Mouse (Mus musculus): ENCODE results near the gene Dctn2. TPM values are rescaled to one million over a fixed set of nuclear protein-coding genes. Genes with fewer than 3 reads are reported as not detected.
A peak's percentile ranks its signal among the peaks of the same experiment; 100 is the strongest.

Dctn2 gene
- polyA plus RNA-seq (2015; fragmentation: Nextera tagmentation; extraction: Ambion mirVana) = 355 and 358 TPM in 2 replicates

DNA sequence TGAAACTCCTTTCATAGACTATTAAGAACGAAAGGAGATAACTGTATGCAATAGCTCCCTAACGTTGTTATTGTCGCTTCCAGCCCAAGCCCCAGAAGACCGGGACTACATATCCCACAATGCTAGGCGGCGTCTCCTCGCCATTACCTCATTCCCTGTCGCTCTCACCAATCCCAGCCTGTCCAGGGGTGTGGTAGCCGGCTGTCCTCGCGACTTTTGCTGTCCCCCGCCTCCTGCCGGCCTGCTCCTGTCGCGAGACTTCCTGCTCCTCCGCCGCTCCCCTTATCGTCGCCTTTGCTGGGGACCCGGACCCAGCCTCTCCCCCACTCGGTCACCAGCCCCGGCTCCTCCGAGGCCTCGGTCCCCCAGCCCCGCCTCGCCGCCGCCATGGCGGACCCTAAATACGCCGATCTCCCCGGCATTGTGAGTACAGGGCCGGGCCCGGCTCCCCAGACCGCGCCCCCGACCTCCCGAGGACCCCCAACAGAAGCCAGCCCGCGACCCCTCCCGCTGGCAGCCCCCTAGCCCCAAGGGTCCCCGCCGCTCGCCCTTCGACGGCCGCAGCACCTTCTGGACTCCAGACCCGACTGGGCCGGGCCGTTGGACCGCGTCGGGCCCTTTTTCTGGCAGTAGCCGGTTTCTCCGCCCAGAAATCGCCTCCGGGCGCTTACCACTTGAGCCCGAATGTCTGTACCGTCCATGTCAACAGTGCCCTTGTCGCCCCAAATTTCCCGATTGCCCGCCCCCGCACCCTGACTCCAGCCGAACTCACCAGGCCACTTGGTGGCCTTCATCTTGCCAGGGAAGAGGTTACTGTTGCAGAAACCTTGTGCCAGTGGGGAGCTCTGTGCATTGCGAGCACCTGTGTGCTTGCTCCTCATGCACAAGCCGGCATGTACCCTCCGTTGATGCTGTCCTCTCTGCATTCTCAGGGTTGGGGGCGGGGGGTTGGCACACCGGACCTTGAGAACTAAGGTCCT lies at the start of gene Dctn2:
TSS of gene Dctn2 (plus strand) at position 257 of the 980 bp plus-strand sequence.
- peaks cover 16% of the 10 kb centered on the region for H3K36me3 ChIP-seq (ENCODE audit: control insufficient read depth, insufficient read depth, low read length)
- peaks cover 32% of the 10 kb centered on the region for H3K4me1 ChIP-seq (ENCODE audit: control insufficient read depth, insufficient read depth, low read depth, low read length)
- no peaks in the 10 kb centered on the region for H3K27me3 ChIP-seq (replicated peaks; ENCODE audit: control insufficient read depth, insufficient read depth, low read length)
- WGBS = 1% methylated on average over 70 of the region's 70 CpGs
- H3K4me2 ChIP-seq (ENCODE audit: low read length) = peak within 1 kb of the TSS; percentile 96
- no peaks in the 10 kb centered on the region for H3K9me3 ChIP-seq (ENCODE audit: control insufficient read depth, low read length)
- peak within 1 kb of the TSS; percentile 90 for H3K4me3 ChIP-seq (ENCODE audit: low read length)
- peak; percentile 95 for ATAC-seq
- H3K27ac ChIP-seq (ENCODE audit: low read depth, low read length) = peak within 1 kb of the TSS; percentile 89
- H3K9ac ChIP-seq (ENCODE audit: low read depth, low read length) = peak within 1 kb of the TSS; percentile 95

DNA sequence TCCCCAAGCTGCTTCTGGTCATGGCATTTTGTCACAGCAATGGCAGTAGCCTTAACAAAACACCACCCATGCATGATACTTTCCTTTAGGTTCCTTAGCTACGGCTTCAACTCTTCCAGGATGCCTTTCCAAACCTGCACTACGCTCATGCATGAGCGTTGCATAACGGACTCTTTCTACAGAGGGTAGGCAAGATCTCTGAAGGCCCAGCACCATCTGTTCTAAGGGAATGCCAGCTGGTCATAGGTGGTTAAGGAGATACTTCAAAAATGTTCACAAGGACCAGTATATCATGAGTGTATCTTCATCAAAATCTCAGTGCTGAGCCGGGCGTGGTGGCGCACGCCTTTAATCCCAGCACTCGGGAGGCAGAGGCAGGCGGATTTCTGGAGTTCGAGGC lies 49.7 kb upstream of the Dctn2 start:
- Histone ChIP-seq H3K27ac (ENCODE audit: low read depth, low read length) (no peak overlapping the region), H3K4me2 (ENCODE audit: low read length) (no peak overlapping the region), H3K27me3 (replicated peaks; ENCODE audit: control insufficient read depth, insufficient read depth, low read length) (no peaks in the 10 kb centered on the region), H3K4me3 (ENCODE audit: low read length) (no peak overlapping the region), H3K36me3 (ENCODE audit: control insufficient read depth, insufficient read depth, low read length) (no peaks in the 10 kb centered on the region), H3K4me1 (ENCODE audit: control insufficient read depth, insufficient read depth, low read depth, low read length) (no peaks in the 10 kb centered on the region), H3K9me3 (ENCODE audit: control insufficient read depth, low read length) (no peaks in the 10 kb centered on the region), H3K9ac (ENCODE audit: low read depth, low read length) (no peak overlapping the region)
- 95% methylated on average over 11 of the region's 11 CpGs for WGBS
- no peak for ATAC-seq

DNA sequence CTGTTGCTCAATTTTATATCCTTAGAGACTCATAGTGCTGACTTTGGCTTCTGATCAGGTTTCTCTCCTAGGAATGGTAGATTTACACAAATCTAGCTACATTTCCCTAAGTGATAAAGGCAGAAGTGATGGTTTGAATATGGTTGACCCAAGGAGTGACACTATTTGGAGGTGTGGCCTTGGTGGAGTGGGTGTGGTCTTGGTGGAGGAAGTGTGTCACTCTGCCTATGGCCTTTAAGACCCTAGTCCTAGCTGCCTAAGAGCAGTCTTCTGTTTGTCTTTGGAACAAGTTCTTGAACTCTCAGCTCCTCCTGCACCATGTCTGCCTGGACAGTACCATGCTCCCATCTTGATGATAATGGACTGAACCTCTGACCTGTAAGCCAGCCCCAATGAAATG lies 49.0 kb upstream of the Dctn2 start:
- Histone ChIP-seq H3K27me3 (replicated peaks; ENCODE audit: control insufficient read depth, insufficient read depth, low read length) (no peaks in the 10 kb centered on the region), H3K4me2 (ENCODE audit: low read length) (no peak overlapping the region), H3K4me1 (ENCODE audit: control insufficient read depth, insufficient read depth, low read depth, low read length) (no peaks in the 10 kb centered on the region), H3K36me3 (ENCODE audit: control insufficient read depth, insufficient read depth, low read length) (no peaks in the 10 kb centered on the region), H3K4me3 (ENCODE audit: low read length) (no peak overlapping the region), H3K27ac (ENCODE audit: low read depth, low read length) (no peak overlapping the region), H3K9me3 (ENCODE audit: control insufficient read depth, low read length) (no peaks in the 10 kb centered on the region), H3K9ac (ENCODE audit: low read depth, low read length) (no peak overlapping the region)
- no peak for ATAC-seq

DNA sequence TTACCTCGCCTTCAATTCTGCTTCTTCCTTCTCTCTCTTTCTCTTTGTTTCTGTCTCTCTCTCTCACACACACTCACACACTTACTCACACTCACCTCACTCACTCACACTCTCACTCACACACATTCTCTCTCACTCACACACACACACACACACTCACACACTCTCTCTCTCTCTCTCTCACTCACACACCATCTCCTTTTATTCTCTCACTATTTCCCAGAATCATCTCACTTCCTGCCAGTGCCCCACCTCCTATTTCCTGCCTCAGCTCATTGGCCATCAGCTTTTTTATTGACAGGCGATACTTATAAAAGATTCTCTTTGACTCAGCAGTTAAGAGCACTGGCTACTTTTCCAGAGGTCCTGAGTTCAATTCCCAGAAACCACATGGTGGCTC lies 47.8 kb upstream of the Dctn2 start:
- no peak overlapping the region for H3K4me2 ChIP-seq (ENCODE audit: low read length)
- H3K9ac ChIP-seq (ENCODE audit: low read depth, low read length) = no peak overlapping the region
- no peaks in the 10 kb centered on the region for H3K9me3 ChIP-seq (ENCODE audit: control insufficient read depth, low read length)
- no peaks in the 10 kb centered on the region for H3K4me1 ChIP-seq (ENCODE audit: control insufficient read depth, insufficient read depth, low read depth, low read length)
- no peak overlapping the region for H3K27ac ChIP-seq (ENCODE audit: low read depth, low read length)
- no peaks in the 10 kb centered on the region for H3K27me3 ChIP-seq (replicated peaks; ENCODE audit: control insufficient read depth, insufficient read depth, low read length)
- 84% methylated on average over 2 of the region's 2 CpGs for WGBS
- ATAC-seq = no peak
- no peaks in the 10 kb centered on the region for H3K36me3 ChIP-seq (ENCODE audit: control insufficient read depth, insufficient read depth, low read length)
- H3K4me3 ChIP-seq (ENCODE audit: low read length) = no peak overlapping the region

DNA sequence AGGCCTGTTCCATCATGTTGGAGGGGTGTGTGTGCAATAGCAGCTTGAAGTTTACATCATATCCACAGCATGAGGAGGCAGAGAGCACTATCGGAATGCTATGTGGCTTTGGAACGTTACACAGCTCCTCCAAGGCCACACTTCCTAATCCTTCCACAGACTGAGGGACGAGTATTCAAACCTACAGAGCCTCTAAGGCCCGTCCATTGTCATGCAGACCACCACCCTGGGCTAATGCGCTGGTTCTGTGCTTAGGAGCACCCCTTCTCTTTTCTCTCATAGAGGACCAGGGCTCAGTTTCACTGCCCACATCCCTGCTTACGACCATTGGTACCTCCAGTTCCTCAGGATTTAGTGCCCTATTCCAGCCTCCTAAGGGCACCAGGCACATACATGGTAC lies 41.0 kb upstream of the Dctn2 start:
- 29% methylated on average over 6 of the region's 6 CpGs for WGBS
- no peak for ATAC-seq

GRCm38 (mm10) chr10:127225732-127226131 lies 40.4 kb upstream of the Dctn2 start:
- H3K36me3 ChIP-seq (ENCODE audit: control insufficient read depth, insufficient read depth, low read length) = peaks cover 29% of the 10 kb centered on the region
- no peaks in the 10 kb centered on the region for H3K27me3 ChIP-seq (replicated peaks; ENCODE audit: control insufficient read depth, insufficient read depth, low read length)
- ATAC-seq = no peak
- H3K9me3 ChIP-seq (ENCODE audit: control insufficient read depth, low read length) = no peaks in the 10 kb centered on the region
- H3K4me1 ChIP-seq (ENCODE audit: control insufficient read depth, insufficient read depth, low read depth, low read length) = no peaks in the 10 kb centered on the region
- H3K9ac ChIP-seq (ENCODE audit: low read depth, low read length) = no peak overlapping the region
- no peak overlapping the region for H3K4me3 ChIP-seq (ENCODE audit: low read length)
- no peak overlapping the region for H3K27ac ChIP-seq (ENCODE audit: low read depth, low read length)
- no peak overlapping the region for H3K4me2 ChIP-seq (ENCODE audit: low read length)
- WGBS = 28% methylated on average over 10 of the region's 10 CpGs

More for the DNA sequence above, 41.0 kb upstream of the Dctn2 start:
- no peak overlapping the region for H3K4me3 ChIP-seq (ENCODE audit: low read length)
- H3K9me3 ChIP-seq (ENCODE audit: control insufficient read depth, low read length) = no peaks in the 10 kb centered on the region
- no peaks in the 10 kb centered on the region for H3K27me3 ChIP-seq (replicated peaks; ENCODE audit: control insufficient read depth, insufficient read depth, low read length)
- H3K27ac ChIP-seq (ENCODE audit: low read depth, low read length) = no peak overlapping the region
- no peak overlapping the region for H3K4me2 ChIP-seq (ENCODE audit: low read length)
- H3K4me1 ChIP-seq (ENCODE audit: control insufficient read depth, insufficient read depth, low read depth, low read length) = no peaks in the 10 kb centered on the region
- H3K9ac ChIP-seq (ENCODE audit: low read depth, low read length) = no peak overlapping the region
- H3K36me3 ChIP-seq (ENCODE audit: control insufficient read depth, insufficient read depth, low read length) = peaks cover 25% of the 10 kb centered on the region

GRCm38 (mm10) chr10:127226318-127226895 lies 39.8 kb upstream of the Dctn2 start:
- no peaks in the 10 kb centered on the region for H3K27me3 ChIP-seq (replicated peaks; ENCODE audit: control insufficient read depth, insufficient read depth, low read length)
- H3K4me3 ChIP-seq (ENCODE audit: low read length) = no peak overlapping the region
- no peak overlapping the region for H3K9ac ChIP-seq (ENCODE audit: low read depth, low read length)
- WGBS = 67% methylated on average over 8 of the region's 8 CpGs
- ATAC-seq = no peak
- no peak overlapping the region for H3K4me2 ChIP-seq (ENCODE audit: low read length)
- H3K9me3 ChIP-seq (ENCODE audit: control insufficient read depth, low read length) = no peaks in the 10 kb centered on the region
- H3K36me3 ChIP-seq (ENCODE audit: control insufficient read depth, insufficient read depth, low read length) = peaks cover 32% of the 10 kb centered on the region
- no peaks in the 10 kb centered on the region for H3K4me1 ChIP-seq (ENCODE audit: control insufficient read depth, insufficient read depth, low read depth, low read length)
- no peak overlapping the region for H3K27ac ChIP-seq (ENCODE audit: low read depth, low read length)

DNA sequence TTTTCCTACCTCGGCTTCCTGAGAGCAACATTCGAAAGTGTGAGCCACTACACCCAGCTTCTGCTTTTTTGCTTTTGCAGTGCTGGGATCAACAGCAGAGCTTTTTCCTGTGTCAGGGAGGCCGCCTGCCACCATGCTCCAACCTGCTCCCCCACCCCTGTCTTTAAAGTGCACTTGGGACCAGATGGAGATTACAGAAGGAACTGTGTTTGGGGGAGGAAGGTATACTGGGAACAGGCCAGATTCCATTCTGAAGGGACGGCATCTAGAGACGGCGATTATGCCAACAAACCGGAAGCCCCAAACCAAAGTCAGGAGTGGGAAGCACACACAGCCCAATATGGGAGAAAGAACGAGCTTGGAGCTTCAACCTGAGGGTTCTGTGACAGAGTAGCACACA lies 39.0 kb upstream of the Dctn2 start:
- Histone ChIP-seq H3K9ac (ENCODE audit: low read depth, low read length) (no peak overlapping the region), H3K9me3 (ENCODE audit: control insufficient read depth, low read length) (no peaks in the 10 kb centered on the region), H3K27me3 (replicated peaks; ENCODE audit: control insufficient read depth, insufficient read depth, low read length) (no peaks in the 10 kb centered on the region), H3K27ac (ENCODE audit: low read depth, low read length) (no peak overlapping the region), H3K4me1 (ENCODE audit: control insufficient read depth, insufficient read depth, low read depth, low read length) (no peaks in the 10 kb centered on the region), H3K4me2 (ENCODE audit: low read length) (no peak overlapping the region), H3K36me3 (ENCODE audit: control insufficient read depth, insufficient read depth, low read length) (peaks cover 35% of the 10 kb centered on the region), H3K4me3 (ENCODE audit: low read length) (no peak overlapping the region)
- ATAC-seq = no peak
- 89% methylated on average over 8 of the region's 8 CpGs for WGBS

DNA sequence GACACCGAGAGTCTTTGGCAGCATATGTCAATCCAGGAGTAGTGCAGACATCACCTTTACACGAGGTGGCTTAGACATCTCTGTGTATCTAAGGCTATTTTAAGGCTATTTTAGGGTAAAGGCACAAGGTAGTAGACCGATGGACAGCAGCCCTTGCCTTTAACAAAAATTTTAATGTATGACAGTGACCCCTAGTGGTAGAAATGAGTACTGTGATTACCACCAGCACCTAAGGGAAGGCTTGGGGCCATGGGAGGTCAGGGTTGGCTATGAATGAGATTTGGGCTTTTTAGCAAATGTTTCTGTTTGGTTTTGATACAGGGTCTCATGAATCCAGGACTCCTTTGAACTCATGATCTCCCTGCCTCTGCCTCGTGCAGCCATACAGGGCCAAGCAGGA lies 37.3 kb upstream of the Dctn2 start:
- no peaks in the 10 kb centered on the region for H3K9me3 ChIP-seq (ENCODE audit: control insufficient read depth, low read length)
- no peaks in the 10 kb centered on the region for H3K4me1 ChIP-seq (ENCODE audit: control insufficient read depth, insufficient read depth, low read depth, low read length)
- H3K36me3 ChIP-seq (ENCODE audit: control insufficient read depth, insufficient read depth, low read length) = peaks cover 45% of the 10 kb centered on the region
- peak; percentile 54 for ATAC-seq
- H3K4me2 ChIP-seq (ENCODE audit: low read length) = no peak overlapping the region
- no peaks in the 10 kb centered on the region for H3K27me3 ChIP-seq (replicated peaks; ENCODE audit: control insufficient read depth, insufficient read depth, low read length)
- WGBS = 27% methylated on average over 4 of the region's 4 CpGs
- no peak overlapping the region for H3K27ac ChIP-seq (ENCODE audit: low read depth, low read length)
- no peak overlapping the region for H3K9ac ChIP-seq (ENCODE audit: low read depth, low read length)
- H3K4me3 ChIP-seq (ENCODE audit: low read length) = no peak overlapping the region
